Mouse (Mus musculus) left cerebral cortex, postnatal 4 days (tissue): ENCODE data around the gene Vmn1r192. TPM values are rescaled to one million over a fixed set of nuclear protein-coding genes. Genes with fewer than 3 reads are reported as not detected.
"Not testable (repeated sequence)": the region's sequence is repeated elsewhere in the genome, so short reads cannot be mapped to it uniquely, and the experiment has no call there.

ENCODE experiments used
- DNase-seq: peaks from one replicate; pipeline ENCODE4 v3.0.0-alpha.2; 2022
- intact Hi-C: fragments of 180-260 bp; cut with DNase I; formaldehyde crosslinking; loops from one replicate; pipeline ENCODE4 v1.15.1; 2025
- microRNA-seq: library from miRNA; unstranded; fragments of <30 nt; microRNA quantifications from one replicate; pipeline ENCODE4 v1.2.0, GENCODE M21; 2022
- total RNA-seq, 2 experiments: library from RNA; stranded (reverse); gene quantifications; 2 replicates each; pipeline ENCODE4 v1.2.3; 2021

Vmn1r192 gene
- not detected for total RNA-seq

DNA sequence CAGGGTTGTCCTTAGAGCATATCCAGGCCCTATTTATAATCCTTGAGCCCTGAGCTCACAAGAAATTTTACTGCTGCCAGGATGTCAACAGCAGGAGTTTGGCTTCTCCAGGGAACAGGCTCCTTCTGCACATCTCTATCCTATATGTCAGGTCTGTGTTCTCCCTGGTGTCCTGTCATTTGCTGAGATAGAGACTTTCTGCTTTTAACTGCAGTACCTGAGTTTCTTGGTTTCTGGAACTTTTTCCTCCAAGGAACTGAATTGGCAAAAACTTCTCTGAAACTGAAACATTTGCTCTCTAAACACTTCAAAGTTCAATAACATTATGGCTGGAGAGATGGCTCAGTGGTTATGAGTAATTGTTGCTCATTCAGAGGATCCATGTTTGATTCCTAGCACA is at the start of gene Vmn1r192:
Vmn1r192 (minus strand) TSS at position 101 of the 400 bp plus-strand sequence.
- intact Hi-C loops, result no loop called here
- DNase-seq, result no peak

DNA sequence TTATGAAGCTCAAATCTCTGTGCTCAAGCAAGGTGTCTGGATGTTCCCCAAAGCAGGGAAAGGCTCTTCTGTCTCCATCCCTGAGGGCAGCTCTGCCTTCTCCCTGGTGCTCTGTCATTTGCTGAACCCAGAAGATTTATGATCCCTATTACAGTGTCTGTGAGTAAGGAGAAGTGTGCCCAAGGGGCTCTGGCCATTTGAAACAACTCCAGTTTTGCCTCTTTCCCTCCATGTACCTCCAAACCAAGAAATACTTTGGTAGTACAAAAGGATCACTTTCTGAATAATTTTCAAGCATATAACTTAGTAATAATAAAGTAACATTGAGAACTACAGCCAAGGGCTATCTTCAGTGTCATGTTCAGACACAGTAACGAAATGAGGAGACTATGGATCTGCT is 32.1 kb upstream of the Vmn1r192 start, which contains the start of gene Vmn1r193:
Vmn1r193 (minus strand) TSS at position 101 of the 400 bp plus-strand sequence.
- DNase-seq, intact Hi-C loops: not testable (repeated sequence)

DNA sequence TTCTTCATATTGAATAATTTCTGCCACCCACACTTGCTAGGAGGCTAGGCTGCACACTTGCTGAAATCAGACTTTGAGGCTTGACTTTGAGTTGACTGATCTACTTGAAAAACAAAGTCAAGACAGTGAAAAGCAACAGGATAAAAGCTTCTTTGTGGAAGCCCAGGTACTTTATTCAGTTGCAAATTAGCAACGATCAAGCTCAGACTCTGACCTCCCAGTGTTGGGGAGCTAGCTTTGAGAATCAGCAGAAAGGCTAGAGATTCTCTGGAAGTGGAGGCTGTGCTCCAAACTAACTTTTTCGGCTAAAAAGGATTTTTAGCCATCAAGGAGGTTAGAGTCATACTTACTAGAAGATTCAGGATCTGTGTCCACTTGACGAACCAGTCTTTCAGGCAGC is 1.8 kb upstream of the Vmn1r192 start:
- intact Hi-C loops, result not testable (repeated sequence)

DNA sequence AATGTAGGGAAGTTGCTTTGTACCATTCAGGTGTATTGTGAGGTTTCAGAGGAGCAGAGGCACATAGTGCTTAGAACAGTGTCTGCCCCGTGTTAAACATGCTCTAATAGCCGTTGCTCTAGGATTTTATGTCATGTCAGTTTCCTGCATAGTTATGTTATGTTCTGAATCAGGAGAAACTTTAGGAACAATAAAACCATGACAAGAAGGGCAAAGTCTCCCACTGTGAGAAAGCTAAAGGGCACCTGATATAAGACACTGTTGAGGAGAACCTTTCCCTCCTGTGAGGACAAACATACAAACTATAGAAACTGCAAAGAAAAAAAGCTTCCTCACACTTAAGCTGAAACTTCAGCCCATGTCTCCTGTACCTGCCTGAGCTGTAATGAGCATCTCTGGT is 556 bp downstream of the Vmn1r192 start:
- no peak for DNase-seq
- intact Hi-C loops, result no loop called here

More for the DNA sequence above, 1.8 kb upstream of the Vmn1r192 start:
- DNase-seq, result not testable (repeated sequence)

DNA sequence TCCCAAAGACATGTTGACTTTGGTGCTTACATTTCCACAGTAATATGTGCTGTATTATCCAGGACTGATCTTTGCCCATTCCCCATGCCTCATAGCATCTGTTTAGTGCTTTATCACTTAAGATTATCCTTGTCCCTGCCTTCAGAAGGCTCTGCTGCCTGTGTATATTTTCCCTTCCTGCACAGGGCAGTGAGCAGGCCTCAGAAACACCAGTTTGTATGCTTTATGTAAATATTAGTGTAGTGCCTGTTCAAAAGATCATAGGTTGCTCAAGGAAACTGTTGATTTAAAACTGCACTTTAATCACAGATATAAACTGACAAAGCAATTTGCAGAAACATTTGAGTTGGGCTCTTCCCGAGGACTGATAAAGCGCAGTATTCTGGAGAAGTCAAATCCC is 1.6 kb downstream of the Vmn1r192 start:
- DNase-seq, result no peak
- intact Hi-C loops, result no loop called here

DNA sequence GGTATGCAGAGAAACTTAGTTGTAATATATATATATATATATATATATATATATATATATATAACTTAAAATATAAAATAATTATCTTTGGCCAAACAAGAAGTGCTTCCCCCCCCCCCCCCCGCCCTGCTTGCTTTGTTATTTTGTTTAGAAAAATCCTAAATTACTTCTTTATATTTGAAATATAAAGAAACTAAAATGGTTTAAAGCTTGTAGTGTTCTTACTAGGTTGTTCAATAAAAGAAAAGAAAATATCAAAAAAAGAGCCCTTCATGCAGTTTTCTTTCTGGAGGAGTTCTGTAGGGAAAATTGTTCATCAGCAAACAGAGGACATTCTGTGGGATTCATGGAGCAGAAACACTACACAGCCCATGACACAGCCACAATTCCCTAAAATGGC is 7.1 kb downstream of the Vmn1r192 start, which contains the start of gene Vmn1r191:
Vmn1r191 (minus strand) TSS at position 101 of the 400 bp plus-strand sequence.
- intact Hi-C loops, result no loop called here
- no peak for DNase-seq

DNA sequence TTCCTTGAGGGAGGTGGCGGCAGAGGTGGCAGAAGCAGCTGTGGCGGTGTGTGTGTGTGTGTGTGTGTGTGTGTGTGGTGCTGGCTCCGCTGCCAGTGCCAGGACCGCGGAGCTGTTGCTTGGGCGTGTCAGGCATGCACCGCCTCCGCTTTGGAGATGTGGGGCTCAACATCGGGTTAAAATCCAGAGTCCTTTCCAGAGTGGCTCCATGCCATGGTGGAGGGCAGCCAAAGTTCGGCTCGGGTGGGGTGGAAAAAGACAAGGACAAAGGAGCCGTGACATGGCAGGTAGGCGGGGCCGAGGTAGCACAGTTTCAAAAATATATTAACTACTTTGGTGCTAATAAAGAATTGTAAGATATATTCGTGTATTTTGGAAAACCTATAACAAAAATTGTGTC is 22.5 kb downstream of the Vmn1r192 start:
- intact Hi-C loops, result no loop called here
- DNase-seq, result no peak

DNA sequence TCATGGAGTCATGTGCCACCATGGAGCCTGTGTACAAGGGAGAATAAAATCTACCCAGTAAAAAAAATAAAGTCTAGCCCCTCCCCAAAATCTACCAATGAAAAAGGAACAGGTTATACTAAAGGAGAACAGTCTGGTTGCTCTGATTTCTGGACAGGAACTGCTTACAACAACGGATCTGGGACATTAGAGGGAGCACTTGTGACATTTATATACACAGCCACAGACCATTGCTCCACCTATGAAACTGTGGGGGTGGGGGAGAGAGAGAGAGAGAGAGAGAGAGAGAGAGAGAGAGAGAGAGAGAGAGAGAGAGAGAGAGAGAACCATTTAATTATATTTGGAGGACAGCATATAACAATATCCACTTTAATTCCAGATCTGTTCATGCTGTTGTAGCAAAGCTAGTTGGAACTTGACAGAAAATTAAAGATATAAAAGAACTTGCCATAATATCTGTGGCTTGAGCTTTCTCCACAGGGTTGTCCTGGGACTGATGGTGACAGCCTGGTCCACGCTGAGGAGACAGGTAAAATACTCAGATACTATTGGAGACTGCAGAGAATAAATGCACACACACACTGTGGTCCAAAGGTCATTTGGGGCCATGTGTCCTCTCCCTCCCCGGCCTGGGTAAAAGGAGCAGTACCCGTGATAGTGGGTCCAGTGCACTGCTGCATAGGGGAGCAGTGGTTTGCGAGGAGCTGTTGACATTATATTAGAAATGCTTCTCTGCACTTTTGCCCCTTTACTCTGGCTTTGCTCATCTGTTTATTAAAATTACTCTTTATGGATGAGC is 54.2 kb downstream of the Vmn1r192 start:
- intact Hi-C loops, DNase-seq: not testable (repeated sequence)

Small RNA genes lying within 50 kb of the gene (microRNA-seq; reads per million reads assigned to microRNA genes)
- gene Gm23282, result not detected
- gene Gm25084, result not detected

Other genes with a start within 250 kb of the Vmn1r192 start
- 10 to 100 TPM; 12.1 to 14.0 TPM for gene Zfp184, start 246.0 kb downstream of the Vmn1r192 start, total RNA-seq
- under 1 TPM in 1 of 2 experiments, not detected in 1; 0.12 TPM for gene Pom121l2, start 209.9 kb downstream of the Vmn1r192 start, total RNA-seq
- not detected for gene Prss16, start 181.4 kb downstream of the Vmn1r192 start, total RNA-seq
- gene Hist1h2ah, start 155.6 kb downstream of the Vmn1r192 start, total RNA-seq, result 100 to 1,000 TPM; 126 to 134 TPM
- gene Hist1h2bk, start 155.3 kb downstream of the Vmn1r192 start, total RNA-seq, result 100 to 1,000 TPM in 1 of 2 experiments, 10 to 100 TPM in 1; 95.1 to 120 TPM
- 10 to 100 TPM; 89.3 to 89.6 TPM for gene Hist1h4i, start 149.8 kb downstream of the Vmn1r192 start, total RNA-seq
- 10 to 100 TPM; 59.9 to 64.0 TPM for gene Hist1h2ag, start 148.2 kb downstream of the Vmn1r192 start, total RNA-seq
- 10 to 100 TPM; 53.8 to 62.6 TPM for gene Hist1h2bj, start 147.9 kb downstream of the Vmn1r192 start, total RNA-seq
- gene Vmn1r188, start 106.7 kb downstream of the Vmn1r192 start, total RNA-seq, result not detected
- gene Vmn1r189, start 85.3 kb downstream of the Vmn1r192 start, total RNA-seq, result not detected
- gene Vmn1r191, start 7.2 kb downstream of the Vmn1r192 start, total RNA-seq, result not detected
- not detected for gene Vmn1r193, start 32.0 kb upstream of the Vmn1r192 start, total RNA-seq
- gene Vmn1r194, start 53.1 kb upstream of the Vmn1r192 start, total RNA-seq, result not detected
- not detected for gene Vmn1r195, start 79.4 kb upstream of the Vmn1r192 start, total RNA-seq
- gene Vmn1r196, start 98.8 kb upstream of the Vmn1r192 start, total RNA-seq, result not detected
- gene Vmn1r197, start 133.4 kb upstream of the Vmn1r192 start, total RNA-seq, result not detected
- gene Vmn1r198, start 159.2 kb upstream of the Vmn1r192 start, total RNA-seq, result not detected
- gene Vmn1r199, start 188.7 kb upstream of the Vmn1r192 start, total RNA-seq, result not detected
- not detected for gene Vmn1r200, start 199.2 kb upstream of the Vmn1r192 start, total RNA-seq